Mouse (Mus musculus) liver, embryonic 12.5 days (tissue): ENCODE measurements around the gene Zfp213. TPM values are rescaled to one million over a fixed set of nuclear protein-coding genes. Genes with fewer than 3 reads are reported as not detected.
"Not testable (repeated sequence)": the region's sequence is repeated elsewhere in the genome, so short reads cannot be mapped to it uniquely, and the experiment has no call there.

Experiments
- ATAC-seq: fragments of 200-750 bp; cut with Nextera tagmentation; 2 replicates; pipeline ENCODE4 v1.8.0; 2017; ENCODE audit warnings: moderate number of reproducible peaks, mild to moderate bottlenecking, moderate library complexity
- H3K27ac ChIP-seq: fragments of 300-500 bp; sonication (generic); 2 replicates; pipeline ENCODE4 v1.5.1; 2016; ENCODE audit warnings: mild to moderate bottlenecking
- H3K27me3 ChIP-seq: fragments of 300-500 bp; sonication (generic); replicated peaks from 2 replicates; pipeline ENCODE4 v1.6.1; 2016; ENCODE audit warnings: mild to moderate bottlenecking, moderate library complexity
- H3K36me3 ChIP-seq: fragments of 300-500 bp; sonication (generic); 2 replicates; pipeline ENCODE4 v1.6.1; 2016; ENCODE audit warnings: mild to moderate bottlenecking, moderate library complexity
- H3K4me1 ChIP-seq: fragments of 300-500 bp; sonication (generic); 2 replicates; pipeline ENCODE4 v1.6.1; 2016
- H3K4me2 ChIP-seq: fragments of 300-500 bp; sonication (generic); 2 replicates; pipeline ENCODE4 v1.6.1; 2016; ENCODE audit warnings: mild to moderate bottlenecking, moderate library complexity
- H3K4me3 ChIP-seq: fragments of 300-500 bp; sonication (generic); 2 replicates; pipeline ENCODE4 v1.5.1; 2016; ENCODE audit warnings: mild to moderate bottlenecking, moderate library complexity
- H3K9ac ChIP-seq: fragments of 300-500 bp; sonication (generic); 2 replicates; pipeline ENCODE4 v1.6.1; 2016; ENCODE audit warnings: mild to moderate bottlenecking, moderate library complexity
- H3K9me3 ChIP-seq: fragments of 300-500 bp; sonication (generic); replicated peaks from 2 replicates; pipeline ENCODE4 v1.6.1; 2016; ENCODE audit warnings: mild to moderate bottlenecking, moderate library complexity
- WGBS: fragments of 180-500 bp; shearing (Covaris S2); methylation state at CpG from one replicate; pipeline ENCODE4 v1.1.7; 2016; ENCODE audit not compliant: insufficient replicate concordance; 5-methylcytosine and 5-hydroxymethylcytosine counted together
- polyA plus RNA-seq: library from polyadenylated mRNA; unstranded; fragments of >200 nt; fragmentation: Nextera tagmentation; extraction: Ambion mirVana; gene quantifications from 2 replicates; pipeline ENCODE4 v1.2.1, GENCODE M21; 2016

Gene Zfp213
- polyA plus RNA-seq, 1 experiment from 2014 or later, result 9.1 TPM

GRCm38 (mm10) chr17:23542004-23542720 is 21.9 kb downstream of the Zfp213 start:
- WGBS, result 23% methylated on average over 12 of the region's 12 CpGs
- ATAC-seq, result no peak
- no peak overlapping the region for H3K9ac ChIP-seq

GRCm38 (mm10) chr17:23540605-23541475 is 23.2 kb downstream of the Zfp213 start:
- H3K4me2 ChIP-seq, result peak overlapping the region; percentile 63
- H3K27ac ChIP-seq, result no peak overlapping the region
- peak; percentile 60 for ATAC-seq
- peak overlapping the region; percentile 53 for H3K4me3 ChIP-seq
- peaks cover 13% of the 10 kb centered on the region; the same call in 1 of the 2 replicates for H3K27me3 ChIP-seq
- H3K9me3 ChIP-seq, result no peaks in the 10 kb centered on the region
- H3K36me3 ChIP-seq, result no peaks in the 10 kb centered on the region
- peaks cover 57% of the 10 kb centered on the region for H3K4me1 ChIP-seq
- 11% methylated on average over 31 of the region's 31 CpGs for WGBS
- H3K9ac ChIP-seq, result peak overlapping the region; percentile 48

More at GRCm38 (mm10) chr17:23542004-23542720, 21.9 kb downstream of the Zfp213 start:
- peak overlapping the region; percentile 43 for H3K4me2 ChIP-seq
- H3K9me3 ChIP-seq, result no peaks in the 10 kb centered on the region
- H3K27ac ChIP-seq, result no peak overlapping the region
- no peaks in the 10 kb centered on the region for H3K36me3 ChIP-seq
- peaks cover 10% of the 10 kb centered on the region; the same call in 1 of the 2 replicates for H3K27me3 ChIP-seq
- H3K4me3 ChIP-seq, result peak overlapping the region; percentile 27
- peaks cover 55% of the 10 kb centered on the region for H3K4me1 ChIP-seq

DNA sequence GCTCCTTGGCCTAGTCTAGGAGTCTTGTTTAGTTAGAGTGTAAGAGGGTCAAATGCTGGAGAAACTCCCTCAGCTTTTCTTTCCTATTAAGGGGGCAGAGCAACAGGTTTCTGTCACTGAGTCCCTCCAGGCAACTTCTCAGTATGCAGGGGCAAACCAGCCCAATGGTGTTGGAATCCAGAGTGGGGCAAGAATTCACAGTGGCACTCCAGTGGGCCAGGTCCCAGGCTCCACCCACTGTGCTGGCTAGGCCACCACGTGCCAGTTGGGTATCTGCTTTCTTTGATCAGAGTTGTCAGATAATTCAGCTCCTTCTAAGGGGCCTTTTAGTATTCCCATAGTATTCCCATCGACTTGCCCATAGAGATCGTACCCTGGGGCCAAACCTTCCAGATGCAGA is 23.9 kb downstream of the Zfp213 start:
- ATAC-seq, result no peak
- peak overlapping the region; percentile 63 for H3K4me2 ChIP-seq
- WGBS, result 40% methylated on average over 3 of the region's 3 CpGs

GRCm38 (mm10) chr17:23539608-23540007 is 24.4 kb downstream of the Zfp213 start:
- Histone ChIP-seq H3K27me3 (peaks cover 13% of the 10 kb centered on the region; the same call in 1 of the 2 replicates), H3K9me3 (no peaks in the 10 kb centered on the region), H3K4me1 (peaks cover 62% of the 10 kb centered on the region), H3K27ac (no peak overlapping the region), H3K9ac (no peak overlapping the region), H3K4me2 (0 out of 2 replicates have a peak overlapping the region, but pooled peaks have one; percentile 63), H3K4me3 (no peak overlapping the region), H3K36me3 (no peaks in the 10 kb centered on the region)
- no peak for ATAC-seq
- WGBS, result 84% methylated on average over 5 of the region's 5 CpGs

More for the DNA sequence above, 23.9 kb downstream of the Zfp213 start:
- Histone ChIP-seq H3K36me3 (no peaks in the 10 kb centered on the region), H3K4me1 (peaks cover 57% of the 10 kb centered on the region), H3K9ac (peak overlapping the region; percentile 48), H3K27me3 (peaks cover 13% of the 10 kb centered on the region; the same call in 1 of the 2 replicates), H3K27ac (no peak overlapping the region), H3K9me3 (no peaks in the 10 kb centered on the region), H3K4me3 (peak overlapping the region; percentile 53)

GRCm38 (mm10) chr17:23538299-23539015 is 25.6 kb downstream of the Zfp213 start:
- WGBS, result 6% methylated on average over 21 of the region's 21 CpGs
- Histone ChIP-seq H3K27ac (no peak overlapping the region), H3K9ac (peak overlapping the region; percentile 65), H3K4me2 (peak overlapping the region; percentile 93), H3K4me1 (peaks cover 69% of the 10 kb centered on the region), H3K27me3 (peaks cover 10% of the 10 kb centered on the region; the same call in 1 of the 2 replicates), H3K9me3 (no peaks in the 10 kb centered on the region), H3K4me3 (peak overlapping the region; percentile 59), H3K36me3 (no peaks in the 10 kb centered on the region)
- ATAC-seq, result no peak

GRCm38 (mm10) chr17:23537554-23538255 is 26.3 kb downstream of the Zfp213 start:
- no peak for ATAC-seq
- peaks cover 61% of the 10 kb centered on the region for H3K4me1 ChIP-seq
- WGBS, result 4% methylated on average over 27 of the region's 27 CpGs
- peaks cover 10% of the 10 kb centered on the region; the same call in 1 of the 2 replicates for H3K27me3 ChIP-seq
- H3K27ac ChIP-seq, result no peak overlapping the region
- peak overlapping the region; percentile 65 for H3K9ac ChIP-seq
- H3K4me3 ChIP-seq, result peak overlapping the region; percentile 59
- no peaks in the 10 kb centered on the region for H3K36me3 ChIP-seq
- no peaks in the 10 kb centered on the region for H3K9me3 ChIP-seq
- peak overlapping the region; percentile 93 for H3K4me2 ChIP-seq

GRCm38 (mm10) chr17:23535046-23535788 is 28.8 kb downstream of the Zfp213 start:
- H3K9ac ChIP-seq, result 0 out of 2 replicates have a peak overlapping the region, but pooled peaks have one; percentile 46

GRCm38 (mm10) chr17:23533591-23534490 is 30.2 kb downstream of the Zfp213 start:
- not testable (repeated sequence) for H3K27ac ChIP-seq, H3K27me3 ChIP-seq, H3K36me3 ChIP-seq, H3K9me3 ChIP-seq
- ATAC-seq, result peak; percentile 75
- Histone ChIP-seq H3K4me1 (peaks cover 32% of the 10 kb centered on the region), H3K9ac (peak overlapping the region; percentile 46; the same call in 1 of the 2 replicates), H3K4me3 (peak overlapping the region; percentile 42), H3K4me2 (peak overlapping the region; percentile 63)
- WGBS, result 7% methylated on average over 11 of the region's 23 CpGs

More at GRCm38 (mm10) chr17:23535046-23535788, 28.8 kb downstream of the Zfp213 start:
- H3K36me3 ChIP-seq, H3K9me3 ChIP-seq, H3K27me3 ChIP-seq, H3K27ac ChIP-seq: not testable (repeated sequence)
- Histone ChIP-seq H3K4me1 (peaks cover 38% of the 10 kb centered on the region), H3K4me3 (peak overlapping the region; percentile 42), H3K4me2 (peak overlapping the region; percentile 63)
- under 1% methylated on average over 18 of the region's 29 CpGs for WGBS
- peak; percentile 81 for ATAC-seq

GRCm38 (mm10) chr17:23531408-23531807 is 32.6 kb downstream of the Zfp213 start:
- peaks cover 13% of the 10 kb centered on the region for H3K4me1 ChIP-seq
- not testable (repeated sequence) for H3K27ac ChIP-seq, H3K4me3 ChIP-seq, H3K27me3 ChIP-seq, H3K36me3 ChIP-seq, ATAC-seq, H3K9ac ChIP-seq, H3K4me2 ChIP-seq, H3K9me3 ChIP-seq
- 8% methylated on average over 1 of the region's 1 CpGs for WGBS
